Mouse (Mus musculus) thymus, postnatal 4 days (tissue): Measurements from ENCODE around the gene Plppr2.
A peak's percentile ranks its signal among the peaks of the same experiment; 100 is the strongest.

Experiments used
- DNase-seq: peaks from one replicate; pipeline ENCODE4 v3.0.0; 2021

Gene Plppr2

GRCm38 (mm10) chr9:21932445-21933137 lies 4.2 kb upstream of the Plppr2 start:
- no peak for DNase-seq

- DNase-seq: no peak
These were observed 2.8 kb upstream of the Plppr2 start for GRCm38 (mm10) chr9:21934021-21934420.

GRCm38 (mm10) chr9:21935466-21936131 lies 1.2 kb upstream of the Plppr2 start:
- no peak for DNase-seq

- DNase-seq: no peak
These were observed 910 bp downstream of the Plppr2 start for GRCm38 (mm10) chr9:21937711-21938175.

GRCm38 (mm10) chr9:21938234-21938855 lies 1.5 kb downstream of the Plppr2 start:
- no peak for DNase-seq

GRCm38 (mm10) chr9:21943046-21943445 lies 6.2 kb downstream of the Plppr2 start:
- DNase-seq: no peak

- DNase-seq: no peak
These were observed 6.8 kb downstream of the Plppr2 start for GRCm38 (mm10) chr9:21943638-21944037.

GRCm38 (mm10) chr9:21944267-21944666 lies 7.4 kb downstream of the Plppr2 start:
- peak; percentile 46 for DNase-seq

- peak; percentile 36 for DNase-seq
These were observed 10.8 kb downstream of the Plppr2 start for GRCm38 (mm10) chr9:21947540-21948130.

GRCm38 (mm10) chr9:21948146-21948545 lies 11.3 kb downstream of the Plppr2 start:
- no peak for DNase-seq

- DNase-seq: no peak
These were observed 12.0 kb downstream of the Plppr2 start for GRCm38 (mm10) chr9:21948790-21949189.

GRCm38 (mm10) chr9:21950322-21950721 lies 13.5 kb downstream of the Plppr2 start:
- DNase-seq: peak; percentile 86

- peak; percentile 41 for DNase-seq
These were observed 15.1 kb downstream of the Plppr2 start for GRCm38 (mm10) chr9:21951977-21952376.

- DNase-seq: no peak
These were observed 16.8 kb downstream of the Plppr2 start for GRCm38 (mm10) chr9:21953600-21953999.

GRCm38 (mm10) chr9:21954635-21955034 lies 17.8 kb downstream of the Plppr2 start:
- DNase-seq: no peak

GRCm38 (mm10) chr9:21955225-21955569 lies 18.4 kb downstream of the Plppr2 start:
- DNase-seq: peak; percentile 75

- DNase-seq: peak; percentile 97
These were observed 18.9 kb downstream of the Plppr2 start, which contains the start of gene Swsap1 for GRCm38 (mm10) chr9:21955570-21956281. Swsap1 (plus strand) TSS chr9:21955755.

- no peak for DNase-seq
These were observed 21.5 kb downstream of the Plppr2 start for GRCm38 (mm10) chr9:21958372-21958771.

GRCm38 (mm10) chr9:21959244-21959643 lies 22.4 kb downstream of the Plppr2 start:
- DNase-seq: no peak

- DNase-seq: no peak
These were observed 23.3 kb downstream of the Plppr2 start for GRCm38 (mm10) chr9:21960135-21960534.

GRCm38 (mm10) chr9:21960558-21961208 lies 23.9 kb downstream of the Plppr2 start:
- no peak for DNase-seq

- DNase-seq: peak; percentile 25
These were observed 24.6 kb downstream of the Plppr2 start for GRCm38 (mm10) chr9:21961366-21961980.
